Mouse (Mus musculus): Measurements from ENCODE around the gene Pdcl3.

Gene Pdcl3

DNA sequence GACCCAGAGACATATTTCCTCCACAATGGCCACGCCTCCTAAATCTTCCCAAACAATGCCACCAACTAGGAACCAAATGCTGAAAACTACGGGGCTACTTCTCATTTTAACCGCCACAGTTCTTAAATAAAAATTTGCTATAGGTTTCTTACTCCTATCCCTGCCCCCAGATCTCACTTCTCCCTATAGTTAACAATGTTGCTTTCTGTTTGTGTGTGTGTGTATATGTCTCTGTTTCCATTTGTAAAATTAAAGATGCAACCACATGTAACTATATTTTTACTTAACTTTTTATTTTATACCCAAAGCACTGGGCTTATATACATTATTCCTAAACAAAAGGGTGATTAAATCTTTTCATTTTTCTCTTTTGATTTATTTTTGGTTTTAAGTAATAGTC is at the start of gene Pdcl3:
Gene Pdcl3, plus strand, starts transcription at position 301 of the 400 bp plus-strand sequence.
- no peak for DNase-seq (ENCODE audit: low spot score in 2 of 2)

DNA sequence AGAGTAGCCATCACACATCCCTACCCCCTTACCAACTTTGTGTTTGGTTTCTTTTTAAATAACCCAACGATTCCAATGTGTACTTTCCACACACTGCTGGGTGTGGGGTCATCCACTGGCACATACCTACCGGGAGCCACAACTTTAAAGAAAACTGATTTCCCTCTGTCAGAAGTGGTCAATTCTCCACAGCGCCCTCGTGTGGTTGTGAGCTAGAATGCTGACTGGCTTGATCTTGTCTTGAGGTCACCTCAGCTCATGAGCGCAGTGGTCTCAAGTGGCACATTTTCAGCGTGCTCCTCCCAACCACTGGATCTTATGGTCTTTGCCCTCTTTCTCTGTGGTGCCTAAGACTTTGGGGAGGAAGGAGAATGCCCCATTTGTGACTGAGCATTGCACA is 48.6 kb upstream of the Pdcl3 start:
- peak; percentile 5 to 10 for DNase-seq (ENCODE audit: low spot score in 2 of 2)

DNA sequence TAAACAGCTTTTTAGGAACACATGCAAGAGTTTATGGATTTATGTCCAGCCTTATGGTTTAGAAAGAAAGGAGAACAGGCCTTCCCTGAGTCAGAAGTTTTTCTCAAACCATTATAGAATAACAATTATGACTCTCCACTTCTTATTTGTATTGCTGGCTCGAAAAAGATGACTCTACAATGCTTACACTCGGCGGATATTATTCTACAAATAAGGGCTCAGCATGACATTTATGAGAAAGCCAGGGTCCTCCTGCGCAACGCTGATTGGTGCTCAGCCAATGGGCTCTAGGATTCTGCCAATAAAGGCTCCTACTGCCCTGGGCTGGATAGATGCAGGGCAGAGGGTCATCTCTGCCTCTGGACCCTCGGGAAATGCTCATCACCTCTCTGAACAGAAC is 46.6 kb upstream of the Pdcl3 start, which contains the start of gene Nms:
Gene Nms, plus strand, starts transcription at position 301 of the 400 bp plus-strand sequence.
- no peak for DNase-seq (ENCODE audit: low spot score in 2 of 2)

DNA sequence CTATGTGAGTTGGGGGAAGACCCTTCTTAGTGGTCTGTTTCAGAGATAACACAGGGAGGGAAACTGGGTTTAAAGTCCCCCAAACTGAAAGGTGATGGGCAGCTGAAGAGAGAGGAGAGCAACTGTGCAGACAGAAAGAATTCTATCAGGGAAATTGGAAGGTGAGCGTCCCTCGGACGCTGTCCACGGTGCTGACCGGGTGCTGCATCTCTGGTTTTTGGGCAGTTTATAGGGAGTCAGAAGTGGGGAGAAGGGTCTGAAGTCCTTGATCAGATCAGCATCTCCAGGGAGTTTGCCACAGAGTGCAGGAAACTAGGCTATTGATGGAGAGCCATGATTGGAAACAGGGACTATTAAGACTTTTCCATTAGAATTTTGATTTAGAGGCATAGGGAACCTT is 45.8 kb upstream of the Pdcl3 start:
- DNase-seq (ENCODE audit: low spot score in 2 of 2): peak in 1 of 2 experiments; percentile 10

DNA sequence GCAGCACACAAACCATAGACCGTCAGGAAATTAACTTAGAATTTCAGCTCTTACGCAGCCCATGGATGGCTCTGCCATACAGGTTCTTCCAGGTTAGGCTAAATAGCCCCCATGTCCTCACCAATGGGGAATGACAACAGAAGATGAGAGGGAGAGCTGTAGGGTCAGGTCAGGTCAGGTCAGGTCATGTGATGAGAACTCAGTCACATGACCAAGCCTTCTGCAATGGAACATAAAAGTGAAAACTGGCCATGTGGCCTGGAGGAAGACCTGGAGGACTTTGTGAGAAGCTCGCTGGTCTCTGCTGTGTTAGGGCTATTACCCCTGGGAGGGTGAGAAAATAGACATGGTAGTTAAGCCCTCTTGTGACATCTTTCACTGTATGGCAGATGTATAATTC is 29.0 kb upstream of the Pdcl3 start:
- no peak for DNase-seq (ENCODE audit: low spot score in 2 of 2)

DNA sequence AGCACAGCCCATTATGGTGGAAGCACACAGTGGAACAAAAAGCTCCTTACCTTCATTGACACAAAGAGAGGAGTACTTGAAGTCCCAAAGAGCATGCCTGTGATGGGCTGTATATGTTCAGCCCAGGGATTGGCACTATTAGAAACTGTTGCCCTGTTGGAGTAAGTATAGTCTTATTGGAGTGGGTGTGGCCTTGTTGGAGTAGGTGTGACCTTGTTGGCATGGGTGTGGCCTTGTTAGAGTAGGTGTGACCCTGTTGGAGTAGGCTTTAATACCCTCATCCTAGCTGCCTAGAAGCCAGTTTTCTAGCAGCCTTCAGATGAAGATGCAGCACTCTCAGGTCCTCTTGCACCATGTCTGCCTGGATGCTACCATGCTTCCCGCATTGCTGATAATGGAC is 16.3 kb upstream of the Pdcl3 start:
- DNase-seq (ENCODE audit: low spot score in 2 of 2): no peak

DNA sequence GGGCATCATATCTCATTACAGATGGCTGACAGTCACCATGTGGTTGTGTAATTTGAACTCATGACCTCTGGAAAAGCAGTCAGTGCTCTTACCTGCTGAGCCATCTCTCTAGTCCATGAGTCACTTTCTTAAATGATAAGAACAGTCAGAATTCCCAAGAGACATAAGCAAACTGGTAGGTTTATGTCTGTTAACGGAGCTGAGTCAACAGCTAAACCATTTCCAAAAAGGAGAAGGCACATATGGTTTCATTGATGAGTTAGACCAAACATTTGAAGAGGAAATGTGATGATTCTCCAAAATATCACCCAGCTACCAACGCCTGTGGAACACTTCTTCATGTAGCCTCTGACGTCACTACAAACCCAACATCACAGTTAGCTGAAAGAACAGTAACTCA is 13.7 kb upstream of the Pdcl3 start:
- DNase-seq (ENCODE audit: low spot score in 2 of 2): no peak

DNA sequence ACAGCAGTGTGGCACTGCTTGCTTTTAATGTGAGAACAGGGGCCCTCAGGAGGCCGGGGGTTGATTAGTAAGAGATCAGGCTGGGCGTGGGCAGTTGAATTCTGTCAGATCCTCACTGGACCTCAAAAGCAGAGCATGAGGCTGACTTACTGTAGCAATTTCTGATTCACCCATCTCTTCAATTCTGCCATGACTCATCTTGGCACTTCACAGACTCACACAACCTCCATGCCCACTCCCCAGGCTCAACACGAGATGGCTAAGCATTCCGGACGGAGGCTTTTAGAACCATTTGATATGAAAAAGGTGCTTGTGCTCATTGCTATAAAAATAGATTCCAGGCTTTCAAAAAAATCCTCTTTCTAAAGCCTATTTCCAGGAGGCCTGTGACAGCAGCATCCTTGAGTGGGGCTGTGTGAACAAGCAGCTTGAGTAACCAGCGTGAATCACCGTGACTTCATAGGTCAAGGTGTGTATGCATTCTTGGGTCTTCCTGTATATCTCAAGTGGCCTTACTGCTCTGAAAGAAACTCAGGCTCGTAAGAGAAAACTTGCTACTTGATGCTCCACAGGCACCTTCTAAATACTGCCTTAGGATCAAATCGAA is 12.3 kb upstream of the Pdcl3 start:
- no peak for DNase-seq (ENCODE audit: low spot score in 2 of 2)

DNA sequence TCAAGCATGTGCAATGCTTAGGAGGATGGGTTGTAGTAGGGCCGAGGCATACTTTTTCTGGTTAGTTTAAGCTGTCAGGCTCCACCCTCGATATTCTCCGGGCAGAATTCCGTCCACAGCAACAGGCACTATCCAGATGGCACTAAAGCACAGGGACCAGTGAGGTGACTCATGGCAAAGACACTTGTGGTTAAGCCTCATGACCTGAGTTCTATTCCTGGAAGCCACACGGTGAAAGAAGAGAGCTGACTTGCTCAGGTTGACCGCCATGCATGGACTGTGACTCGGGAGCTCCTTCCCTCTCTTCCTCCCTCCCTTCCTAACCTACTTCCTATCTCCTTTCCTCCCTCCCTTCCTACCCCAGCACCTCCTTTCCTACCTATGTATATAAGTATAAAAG is 5.5 kb upstream of the Pdcl3 start:
- no peak for DNase-seq (ENCODE audit: low spot score in 2 of 2)

DNA sequence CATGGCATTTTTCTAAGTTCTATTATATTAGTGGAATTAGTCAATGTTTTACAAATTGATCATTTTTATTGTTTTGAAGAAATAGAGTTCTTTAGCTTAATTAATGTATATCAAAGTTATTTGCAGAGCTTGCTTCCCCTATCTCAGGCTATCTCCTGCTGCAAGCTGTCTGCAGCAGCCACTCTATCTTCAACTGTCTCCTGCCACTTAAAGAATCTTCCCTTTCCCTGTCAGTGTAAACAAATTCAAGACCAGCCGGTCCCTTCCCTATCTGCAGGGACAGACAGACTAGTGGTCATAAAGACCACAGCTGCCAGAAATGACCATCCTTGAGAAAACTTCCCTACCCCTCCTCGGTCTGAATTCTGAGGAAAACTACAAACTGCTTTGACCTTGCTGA is 1.5 kb upstream of the Pdcl3 start:
- no peak for DNase-seq (ENCODE audit: low spot score in 2 of 2)

DNA sequence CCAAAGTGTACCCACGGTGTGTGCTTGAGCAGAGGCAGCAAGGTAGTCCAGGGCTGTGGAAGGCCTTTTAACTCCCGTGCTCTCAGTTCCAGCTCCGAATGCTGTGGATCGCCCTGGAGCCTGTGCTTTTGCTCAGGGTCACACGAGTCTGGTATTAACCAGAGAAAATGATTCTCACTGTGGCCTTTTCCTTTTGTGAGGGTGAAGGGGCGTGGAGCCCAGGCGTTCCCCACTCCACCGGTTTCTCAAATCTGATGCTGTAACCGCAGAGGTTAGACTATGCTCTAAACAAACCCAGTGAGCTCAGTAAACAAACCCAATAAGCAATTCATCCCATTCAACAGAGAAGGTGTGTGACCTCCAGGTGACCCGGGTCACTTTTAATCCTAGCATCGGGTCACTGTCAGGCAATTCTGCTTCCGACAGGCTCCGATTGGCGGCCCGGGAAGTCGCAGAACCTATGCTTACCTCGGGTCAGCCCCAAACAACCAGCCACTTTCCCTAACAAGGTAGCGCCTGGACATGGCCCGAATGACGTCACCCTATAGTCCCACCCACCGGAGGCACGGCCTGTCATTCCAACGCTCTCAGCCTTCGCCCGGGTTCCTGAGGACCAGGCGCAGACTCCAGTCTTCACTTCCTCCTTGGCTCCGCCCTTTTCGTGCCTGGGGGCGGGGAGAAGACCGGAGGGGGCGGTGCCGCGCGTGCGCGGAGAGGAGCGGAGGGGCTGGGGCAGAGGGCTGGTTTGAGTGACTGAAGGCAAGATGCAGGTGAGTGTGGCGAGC is 1.9 kb downstream of the Pdcl3 start:
- peak; percentile 96 to 98 for DNase-seq (ENCODE audit: low spot score in 2 of 2)

DNA sequence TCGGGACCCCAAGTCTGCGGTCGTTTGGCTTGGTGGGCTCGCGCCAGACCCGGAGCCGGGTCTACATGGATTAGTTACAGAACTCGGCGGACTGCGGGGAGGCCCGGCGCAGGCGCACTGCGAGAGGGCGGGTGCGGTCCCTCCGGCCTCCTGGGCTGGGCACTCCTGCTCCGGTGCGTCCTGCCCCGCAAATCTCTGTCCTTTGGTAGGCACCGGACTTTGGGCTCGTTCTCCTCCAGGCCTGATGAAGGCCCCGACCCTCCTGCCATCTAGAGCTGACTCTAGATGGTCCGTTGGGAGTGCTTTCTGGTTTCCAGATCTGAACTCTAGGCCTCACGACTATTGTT is 2.4 kb downstream of the Pdcl3 start:
- no peak for DNase-seq (ENCODE audit: low spot score in 2 of 2)

DNA sequence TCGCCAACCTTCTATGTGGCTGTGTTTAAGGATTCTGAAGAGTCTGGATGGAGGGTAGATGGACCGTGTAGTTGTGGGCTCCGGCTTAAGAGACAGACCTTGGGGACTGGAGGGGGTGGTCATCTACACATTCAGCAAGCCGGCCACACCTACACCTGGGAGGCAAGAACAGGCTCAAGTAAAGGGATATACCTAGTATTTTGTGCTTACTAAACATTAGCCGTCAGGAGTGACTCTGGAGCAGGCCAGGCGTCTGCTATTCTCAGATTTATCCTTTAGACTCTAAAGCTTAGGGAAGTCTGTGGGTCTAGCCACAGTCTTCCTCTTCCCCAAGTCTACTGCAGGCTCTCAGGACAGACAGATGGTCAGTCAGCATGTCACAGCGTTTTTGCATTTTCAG is 2.9 kb downstream of the Pdcl3 start:
- DNase-seq (ENCODE audit: low spot score in 2 of 2): no peak

DNA sequence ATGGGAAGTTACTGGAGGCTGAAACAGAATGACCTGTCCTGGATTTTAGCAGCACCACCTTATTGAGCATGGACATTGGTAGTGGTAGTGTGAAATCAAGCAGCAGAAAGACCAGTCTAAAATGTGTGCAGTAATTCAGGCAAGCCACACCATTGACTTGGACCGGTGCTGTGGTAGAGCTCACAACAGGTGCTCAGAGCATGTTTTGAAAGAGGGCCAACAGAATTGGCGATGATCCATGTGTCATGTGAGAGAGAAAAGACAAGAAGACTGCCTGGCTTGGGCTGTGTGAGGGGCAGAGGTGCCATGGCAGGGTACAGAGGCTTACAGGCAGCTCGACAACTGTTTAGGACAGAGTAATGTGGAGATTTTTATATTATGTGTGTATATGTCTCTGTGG is 7.0 kb downstream of the Pdcl3 start:
- DNase-seq (ENCODE audit: low spot score in 2 of 2): no peak

DNA sequence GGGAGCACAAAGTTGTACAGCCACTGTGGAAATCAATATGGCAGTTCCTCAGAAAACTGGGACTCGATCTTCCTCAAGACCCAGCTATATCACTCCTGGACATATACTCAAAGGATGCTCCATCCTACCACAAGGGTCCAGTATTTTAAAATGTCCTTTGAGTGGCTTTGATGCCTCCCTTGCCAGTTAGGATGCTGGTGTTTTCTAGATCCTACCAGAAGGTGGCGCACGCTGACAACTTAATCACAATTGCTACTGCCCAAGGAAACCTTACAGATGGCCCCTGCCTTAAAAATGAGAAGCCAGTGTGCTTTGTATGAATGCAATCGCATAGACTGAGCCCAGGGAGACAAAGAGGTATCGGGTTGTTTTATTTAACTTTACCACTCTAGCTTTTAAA is 15.7 kb downstream of the Pdcl3 start:
- peak; percentile 62 to 71 for DNase-seq (ENCODE audit: low spot score in 2 of 2)

DNA sequence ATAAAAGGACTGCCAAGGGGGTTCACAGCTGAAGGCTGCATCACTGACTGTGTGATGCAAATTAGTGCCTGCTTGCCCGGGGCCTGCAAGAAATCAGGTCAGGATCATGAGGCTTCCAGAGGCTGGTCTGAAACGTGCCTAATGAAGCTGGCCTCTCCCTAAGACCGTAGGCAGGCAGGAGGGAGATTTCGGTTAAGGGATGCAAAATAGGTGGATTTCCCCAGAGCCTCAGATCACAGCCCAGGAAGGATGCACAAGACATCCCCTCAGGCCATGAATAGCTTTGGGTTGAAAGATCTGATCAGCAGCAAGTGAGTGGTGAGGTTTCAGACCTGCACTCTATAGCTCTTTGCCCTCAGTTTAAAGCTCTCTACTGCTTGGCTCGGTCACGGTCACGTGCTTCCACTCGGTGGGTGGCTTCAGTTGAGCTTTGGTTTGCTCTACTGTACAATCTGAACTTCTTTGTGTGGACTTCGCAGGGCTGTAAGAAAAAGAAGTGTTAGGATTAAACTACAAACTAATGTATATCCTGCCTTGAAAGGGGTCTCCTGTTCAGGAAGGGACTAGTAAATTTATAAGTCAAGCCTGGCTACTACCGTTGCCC is 20.4 kb downstream of the Pdcl3 start:
- no peak for DNase-seq (ENCODE audit: low spot score in 2 of 2)

DNA sequence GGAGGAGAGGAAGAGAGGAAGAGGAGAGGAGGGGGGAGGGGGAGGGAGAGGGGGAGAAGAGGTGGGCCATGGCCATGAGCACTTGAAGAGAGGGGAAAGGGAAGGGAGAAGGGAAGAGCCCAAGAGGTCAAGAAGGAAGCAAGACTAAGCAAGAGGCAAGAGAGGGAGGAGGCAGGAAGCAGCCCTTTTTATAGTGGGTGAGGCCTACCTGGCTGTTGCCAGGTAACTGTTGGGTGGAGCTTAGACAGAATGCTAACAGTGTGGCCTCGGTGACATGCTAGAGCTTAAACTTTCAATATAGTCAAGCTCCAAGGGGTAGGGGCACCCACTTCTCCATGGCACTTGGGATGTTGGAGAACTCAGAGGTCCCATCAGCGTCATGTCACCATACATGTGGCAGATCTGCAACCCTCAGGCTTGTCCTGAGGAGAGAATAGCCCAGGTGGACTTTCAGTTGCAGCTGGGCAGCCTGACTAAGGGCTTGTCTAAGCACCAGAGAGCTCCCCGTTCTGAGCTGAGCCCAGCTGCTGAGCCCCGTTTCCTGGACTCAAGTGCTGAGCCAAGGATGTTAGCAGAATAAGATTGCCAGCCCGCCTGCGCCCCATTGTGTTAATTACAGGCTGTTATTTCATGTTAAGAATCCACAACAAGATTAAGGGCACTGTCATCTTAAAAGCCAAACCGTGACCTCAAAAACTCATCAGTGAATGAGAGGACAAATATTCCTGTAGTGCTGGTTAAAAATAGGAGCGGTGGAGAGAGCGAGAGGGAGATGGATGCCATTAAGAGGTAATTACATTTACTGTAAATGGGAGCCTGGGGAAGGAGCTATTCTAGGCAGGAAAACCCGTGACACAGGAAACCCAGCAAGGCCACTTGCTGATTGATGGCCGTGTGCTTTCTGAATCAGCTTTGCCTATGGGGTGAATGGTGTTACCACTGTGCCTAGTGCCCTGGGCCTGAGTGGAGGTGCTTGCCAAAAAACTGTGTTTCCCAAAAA is 21.7 kb downstream of the Pdcl3 start:
- no peak for DNase-seq (ENCODE audit: low spot score in 2 of 2)

DNA sequence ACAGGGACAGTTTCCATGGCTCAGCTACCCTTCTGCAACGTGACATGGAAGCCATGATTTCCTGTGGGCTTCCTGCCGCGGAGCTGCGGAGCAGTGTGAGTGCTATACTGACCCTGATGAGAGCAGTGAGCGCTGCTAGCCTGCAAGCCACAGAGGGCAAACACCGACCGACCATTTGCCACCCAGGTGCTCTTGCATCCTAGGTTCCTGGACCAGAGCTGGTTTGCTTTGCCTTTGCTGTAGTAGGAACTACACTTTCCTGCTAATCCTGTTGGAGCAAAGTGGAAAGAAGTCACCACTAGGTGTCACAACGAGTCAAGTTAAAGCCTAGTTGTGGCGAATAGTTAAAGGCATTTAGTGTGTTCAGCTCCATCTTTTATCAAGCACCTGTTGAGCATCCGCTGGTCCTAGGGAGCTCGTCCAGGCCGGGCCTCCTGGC is 25.2 kb downstream of the Pdcl3 start:
- DNase-seq (ENCODE audit: low spot score in 2 of 2): peak; percentile 58 to 68

DNA sequence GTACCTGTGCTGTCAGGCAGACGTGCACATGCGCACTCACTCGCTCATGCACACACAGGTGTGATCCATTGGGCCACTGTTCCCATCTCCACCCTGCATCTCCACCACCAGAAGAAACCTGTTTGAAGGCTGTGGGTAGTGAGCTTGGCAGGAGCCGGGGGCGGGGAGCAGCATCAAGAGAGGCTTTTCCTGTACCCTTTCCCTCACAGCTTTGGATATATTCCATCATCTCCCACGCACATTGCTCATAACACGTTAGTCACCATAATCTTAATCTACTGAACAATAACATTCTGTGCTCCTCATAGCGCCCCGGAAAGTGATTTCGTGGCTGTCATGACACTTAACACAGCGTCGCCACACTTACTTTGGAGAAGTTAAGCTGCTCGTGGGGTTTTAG is 27.2 kb downstream of the Pdcl3 start:
- no peak for DNase-seq (ENCODE audit: low spot score in 2 of 2)

DNA sequence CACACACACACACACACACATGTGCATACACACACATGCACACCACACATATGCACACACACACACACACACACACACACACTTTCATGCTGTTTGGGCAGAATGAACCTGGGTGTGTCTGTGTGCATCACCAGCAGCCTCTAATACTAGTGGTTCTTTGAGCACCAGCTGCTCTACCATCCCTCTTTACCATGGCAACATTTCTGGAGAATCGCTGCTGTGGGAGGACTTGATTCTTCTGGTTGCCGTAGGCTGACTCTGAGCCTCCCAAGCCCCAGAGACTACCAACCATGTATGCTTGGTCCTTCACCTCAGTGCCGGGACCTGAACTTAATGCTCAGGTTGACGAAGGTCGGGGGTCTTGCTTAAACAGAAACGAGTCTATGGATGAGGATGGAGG is 28.4 kb downstream of the Pdcl3 start:
- DNase-seq (ENCODE audit: low spot score in 2 of 2): no peak

DNA sequence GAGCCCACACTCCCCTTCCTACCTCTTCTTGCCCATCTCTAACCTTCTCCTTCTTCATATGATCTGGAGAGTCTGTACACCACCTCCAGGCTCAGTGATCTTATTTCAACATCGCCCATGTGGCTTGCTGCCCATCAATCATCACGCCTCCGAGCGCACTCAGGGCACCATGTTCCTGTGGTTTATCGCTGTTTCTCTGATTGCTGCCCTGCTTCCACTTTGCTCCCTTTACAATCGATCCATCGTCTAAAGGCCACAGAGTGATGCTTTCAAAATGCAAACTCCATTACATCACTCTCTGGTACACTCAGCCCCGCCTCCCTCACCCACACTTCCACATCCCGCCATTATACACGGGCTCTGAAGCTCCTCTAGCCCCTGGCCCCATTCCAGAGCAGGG is 30.1 kb downstream of the Pdcl3 start:
- DNase-seq (ENCODE audit: low spot score in 2 of 2): no peak

DNA sequence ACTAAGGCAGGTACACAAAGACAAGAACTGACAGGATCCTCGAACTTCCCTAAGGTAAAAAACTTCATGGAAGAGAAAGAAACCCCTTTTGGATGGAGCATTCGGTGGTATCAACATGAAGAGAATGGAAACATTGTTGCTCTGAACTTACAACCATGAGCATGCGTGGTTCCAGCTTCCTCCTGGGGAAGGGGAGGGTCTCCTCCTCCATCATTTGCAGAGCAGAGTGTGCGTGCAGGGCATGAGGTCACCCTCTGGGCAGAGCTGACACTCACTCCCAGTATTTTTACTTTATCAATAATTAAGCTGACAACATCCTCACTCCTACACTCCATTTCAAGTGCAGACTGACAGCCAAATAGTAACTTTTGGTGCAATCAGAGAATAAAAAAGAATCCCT is 32.5 kb downstream of the Pdcl3 start:
- DNase-seq (ENCODE audit: low spot score in 2 of 2): no peak

Data from urinary bladder, postnatal 36 days (tissue).